Mouse (Mus musculus): Measurements from ENCODE around the gene Sdhaf2.
"Not testable (repeated sequence)": the region's sequence is repeated elsewhere in the genome, so short reads cannot be mapped to it uniquely, and the experiment has no call there.

The Sdhaf2 gene

GRCm38 (mm10) chr19:10525910-10526309 is at the start of gene Sdhaf2:
Sdhaf2 (minus strand) TSS chr19:10526142.
- DNase-seq (ENCODE audit: low read depth, low spot score) = peak; percentile 40

- no peak for DNase-seq (ENCODE audit: low read depth, low spot score)
These were observed 43.7 kb upstream of the Sdhaf2 start for GRCm38 (mm10) chr19:10569627-10570026.

- no peak for DNase-seq (ENCODE audit: low read depth, low spot score)
These were observed 39.3 kb upstream of the Sdhaf2 start for GRCm38 (mm10) chr19:10565217-10565616.

- no peak for DNase-seq (ENCODE audit: low read depth, low spot score)
These were observed 38.3 kb upstream of the Sdhaf2 start for GRCm38 (mm10) chr19:10564278-10564677.

GRCm38 (mm10) chr19:10562351-10562750 is 36.4 kb upstream of the Sdhaf2 start:
- no peak for DNase-seq (ENCODE audit: low read depth, low spot score)

- DNase-seq (ENCODE audit: low read depth, low spot score) = no peak
These were observed 35.8 kb upstream of the Sdhaf2 start for GRCm38 (mm10) chr19:10561558-10562314.

GRCm38 (mm10) chr19:10560108-10560507 is 34.2 kb upstream of the Sdhaf2 start:
- DNase-seq (ENCODE audit: low read depth, low spot score) = no peak

GRCm38 (mm10) chr19:10557837-10558375 is 32.0 kb upstream of the Sdhaf2 start:
- DNase-seq (ENCODE audit: low read depth, low spot score) = not testable (repeated sequence)

GRCm38 (mm10) chr19:10557430-10557829 is 31.5 kb upstream of the Sdhaf2 start:
- DNase-seq (ENCODE audit: low read depth, low spot score) = no peak

- no peak for DNase-seq (ENCODE audit: low read depth, low spot score)
These were observed 31.1 kb upstream of the Sdhaf2 start for GRCm38 (mm10) chr19:10557001-10557400.

- DNase-seq (ENCODE audit: low read depth, low spot score) = peak; percentile 65
These were observed 29.9 kb upstream of the Sdhaf2 start, which contains the start of gene Tmem216 for GRCm38 (mm10) chr19:10555624-10556510. Tmem216 (minus strand) TSS chr19:10556238.

- no peak for DNase-seq (ENCODE audit: low read depth, low spot score)
These were observed 13.5 kb upstream of the Sdhaf2 start for GRCm38 (mm10) chr19:10539454-10539853.

- no peak for DNase-seq (ENCODE audit: low read depth, low spot score)
These were observed 4.1 kb upstream of the Sdhaf2 start for GRCm38 (mm10) chr19:10530082-10530481.

GRCm38 (mm10) chr19:10525106-10525901 is 638 bp downstream of the Sdhaf2 start, which contains the start of gene Cpsf7:
Cpsf7 (plus strand) TSS chr19:10525266.
- peak; percentile 80 for DNase-seq (ENCODE audit: low read depth, low spot score)

- no peak for DNase-seq (ENCODE audit: low read depth, low spot score)
These were observed 1.2 kb downstream of the Sdhaf2 start for GRCm38 (mm10) chr19:10524784-10525105.

GRCm38 (mm10) chr19:10523483-10524080 is 2.4 kb downstream of the Sdhaf2 start:
- no peak for DNase-seq (ENCODE audit: low read depth, low spot score)

GRCm38 (mm10) chr19:10521926-10522325 is 4.0 kb downstream of the Sdhaf2 start:
- DNase-seq (ENCODE audit: low read depth, low spot score) = no peak

GRCm38 (mm10) chr19:10520355-10520754 is 5.6 kb downstream of the Sdhaf2 start:
- DNase-seq (ENCODE audit: low read depth, low spot score) = no peak

- DNase-seq (ENCODE audit: low read depth, low spot score) = no peak
These were observed 15.1 kb downstream of the Sdhaf2 start for GRCm38 (mm10) chr19:10510759-10511330.

- peak; percentile 32 for DNase-seq (ENCODE audit: low read depth, low spot score)
These were observed 23.4 kb downstream of the Sdhaf2 start for GRCm38 (mm10) chr19:10502571-10502970.

- DNase-seq (ENCODE audit: low read depth, low spot score) = no peak
These were observed 25.4 kb downstream of the Sdhaf2 start for GRCm38 (mm10) chr19:10500581-10500980.
